Mouse (Mus musculus) lung, embryonic 14.5 days (tissue): ENCODE results near the gene Abcd3. TPM values are rescaled to one million over a fixed set of nuclear protein-coding genes. Genes with fewer than 3 reads are reported as not detected.

ENCODE experiments used
- ATAC-seq: fragments of 200-750 bp; cut with Nextera tagmentation; 2 replicates; pipeline ENCODE4 v1.8.0; 2017; ENCODE audit warnings: mild to moderate bottlenecking, moderate TSS enrichment, moderate library complexity; ENCODE audit not compliant: insufficient read depth
- DNase-seq: peaks from one replicate; pipeline ENCODE4 v3.0.0-alpha.2; 2015
- H3K27ac ChIP-seq: fragments of 300-500 bp; sonication (generic); 2 replicates; pipeline ENCODE4 v1.5.1; 2014; ENCODE audit warnings: low read depth, mild to moderate bottlenecking, moderate library complexity
- H3K27me3 ChIP-seq: fragments of 300-500 bp; sonication (generic); 2 replicates; pipeline ENCODE4 v1.6.1; 2014; ENCODE audit warnings: low read length, control low read depth; ENCODE audit not compliant: insufficient read depth
- H3K36me3 ChIP-seq: fragments of 300-500 bp; sonication (generic); 2 replicates; pipeline ENCODE4 v1.6.1; 2014; ENCODE audit warnings: control low read depth; ENCODE audit not compliant: insufficient read depth
- H3K4me1 ChIP-seq: fragments of 300-500 bp; sonication (generic); 2 replicates; pipeline ENCODE4 v1.6.1; 2014; ENCODE audit warnings: antibody characterized with exemption, control low read depth; ENCODE audit not compliant: insufficient read depth
- H3K4me2 ChIP-seq: fragments of 300-500 bp; sonication (generic); 2 replicates; pipeline ENCODE4 v1.6.1; 2014; ENCODE audit warnings: mild to moderate bottlenecking
- H3K4me3 ChIP-seq: fragments of 300-500 bp; sonication (generic); 2 replicates; pipeline ENCODE4 v1.5.1; 2014; ENCODE audit warnings: low read depth, low read length
- H3K9ac ChIP-seq: fragments of 300-500 bp; sonication (generic); 2 replicates; pipeline ENCODE4 v1.6.1; 2014
- H3K9me3 ChIP-seq: fragments of 300-500 bp; sonication (generic); 2 replicates; pipeline ENCODE4 v1.6.1; 2016; ENCODE audit warnings: low read depth, low read length, control low read depth
- CTCF ChIP-seq: IDR thresholded peaks from 2 replicates; pipeline ENCODE4 v1.5.1; 2016; ENCODE audit warnings: antibody characterized with exemption, low read depth
- WGBS: fragments of 180-500 bp; shearing (Covaris S2); extraction: QIAGEN DNeasy Blood & Tissue Kit; methylation state at CpG from one replicate; pipeline ENCODE4 v1.1.7; 2014; 5-methylcytosine and 5-hydroxymethylcytosine counted together
- polyA plus RNA-seq: library from polyadenylated mRNA; unstranded; fragments of >200 nt; fragmentation: Nextera tagmentation; extraction: Ambion mirVana; gene quantifications from 2 replicates; pipeline ENCODE4 v1.2.1, GENCODE M21; 2014

Abcd3 gene
- polyA plus RNA-seq, 1 experiment from 2014 or later: 78.0 TPM

DNA sequence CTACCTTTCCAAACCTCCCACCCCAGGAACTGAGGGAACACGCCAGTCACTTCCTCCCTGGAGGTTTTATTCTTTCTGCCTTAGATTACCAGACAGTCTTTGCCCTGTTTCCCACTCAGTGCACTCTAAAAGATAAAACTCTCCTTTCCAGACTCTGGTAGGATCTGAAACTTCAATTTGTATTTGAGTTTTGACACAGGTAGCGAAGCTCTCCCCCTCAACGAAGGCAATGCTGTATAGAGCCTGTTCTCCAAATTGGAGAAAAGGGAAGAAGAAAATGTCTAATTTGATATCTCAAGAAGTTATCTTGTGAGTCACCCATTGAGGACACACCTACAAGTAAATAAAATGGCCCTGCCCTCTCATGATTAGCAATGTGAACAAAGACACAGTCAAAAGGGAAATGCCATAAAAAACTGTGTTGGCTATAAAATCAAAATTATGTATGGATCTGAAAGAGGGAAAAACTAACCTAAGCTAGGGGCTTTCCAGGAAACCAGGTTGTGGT, 4.6 kb upstream of the Abcd3 start:
- no peaks in the 10 kb centered on the region for H3K36me3 ChIP-seq
- no peak overlapping the region for H3K4me3 ChIP-seq
- no peak for ATAC-seq
- H3K27me3 ChIP-seq: no peaks in the 10 kb centered on the region
- H3K9me3 ChIP-seq: no peaks in the 10 kb centered on the region
- no peak for DNase-seq
- 80% methylated on average over 3 of the region's 3 CpGs for WGBS
- no peak overlapping the region for H3K27ac ChIP-seq
- TF ChIP-seq CTCF: no peak
- H3K4me1 ChIP-seq: no peaks in the 10 kb centered on the region
- no peak overlapping the region for H3K4me2 ChIP-seq
- no peak overlapping the region for H3K9ac ChIP-seq

DNA sequence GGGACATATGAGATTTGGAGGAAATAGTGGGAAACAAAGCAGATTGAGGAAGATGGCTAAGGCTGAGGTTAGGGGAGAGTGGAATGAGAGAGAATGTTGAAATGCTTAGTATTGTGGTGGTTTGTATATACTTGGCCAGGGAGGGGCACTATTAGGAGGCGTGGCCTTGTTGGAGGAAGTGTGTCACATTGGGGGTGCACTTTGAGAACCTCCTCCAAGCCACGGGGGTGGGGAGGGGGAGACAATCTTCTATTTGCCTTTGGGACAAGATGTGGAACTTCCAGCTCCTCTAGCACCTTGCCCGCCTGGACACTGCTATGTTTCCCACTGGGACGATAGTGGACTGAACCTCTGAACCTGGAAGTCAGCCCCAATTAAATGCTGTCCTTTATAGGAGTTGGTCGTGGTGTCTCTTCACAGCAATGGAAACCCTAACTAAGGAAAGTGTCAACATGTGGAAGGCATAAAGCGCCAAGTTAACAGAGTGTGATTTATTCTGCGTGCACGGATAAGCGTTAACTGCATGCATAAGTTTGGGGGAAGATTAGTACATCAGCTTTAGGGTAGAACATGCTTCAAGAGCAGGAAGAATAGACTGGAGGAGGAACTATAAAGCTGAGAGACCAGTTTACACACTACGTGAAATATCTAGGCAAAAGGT, 3.8 kb upstream of the Abcd3 start:
- DNase-seq: no peak
- H3K36me3 ChIP-seq: no peaks in the 10 kb centered on the region
- no peak for ATAC-seq
- no peaks in the 10 kb centered on the region for H3K4me1 ChIP-seq
- no peaks in the 10 kb centered on the region for H3K27me3 ChIP-seq
- 73% methylated on average over 10 of the region's 10 CpGs for WGBS
- H3K9ac ChIP-seq: no peak overlapping the region
- H3K27ac ChIP-seq: no peak overlapping the region
- no peaks in the 10 kb centered on the region for H3K9me3 ChIP-seq
- H3K4me3 ChIP-seq: no peak overlapping the region
- no peak overlapping the region for H3K4me2 ChIP-seq
- TF ChIP-seq CTCF: no peak

DNA sequence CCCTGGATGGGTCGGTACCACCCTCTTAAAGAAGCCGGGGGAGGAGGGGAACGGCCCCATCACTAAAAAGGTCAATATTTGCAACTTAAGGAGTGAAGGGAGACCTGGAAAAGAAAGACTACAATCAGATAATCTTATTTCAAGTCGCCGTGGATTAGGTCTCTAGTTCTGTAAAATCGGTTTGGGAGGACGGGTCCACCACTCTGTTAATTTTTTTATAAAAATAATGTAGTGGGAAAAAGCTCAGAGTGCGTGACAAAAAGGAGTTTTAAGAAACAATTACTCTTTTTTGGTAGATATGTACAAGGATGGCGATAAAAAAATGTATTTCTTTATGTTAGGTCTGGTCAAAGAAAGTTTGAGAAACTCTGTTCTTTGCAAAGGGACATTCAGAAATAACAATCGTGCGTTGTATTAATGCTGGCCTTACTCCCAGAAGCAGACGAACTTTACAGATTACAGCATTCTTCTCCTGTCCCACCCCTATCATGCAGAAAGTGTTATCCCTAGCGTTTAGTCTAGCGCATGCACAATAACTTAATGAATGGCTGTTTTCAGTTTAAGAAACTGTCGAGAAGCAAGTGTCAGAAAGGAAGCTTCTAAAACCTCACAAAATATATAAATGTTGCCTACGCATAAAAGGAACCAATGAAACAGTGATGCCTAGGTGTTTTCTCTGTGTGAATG, 590 bp upstream of the Abcd3 start:
- 12% methylated on average over 16 of the region's 16 CpGs for WGBS
- ATAC-seq: peak; percentile 35; the same call in 1 of the 2 replicates

DNA sequence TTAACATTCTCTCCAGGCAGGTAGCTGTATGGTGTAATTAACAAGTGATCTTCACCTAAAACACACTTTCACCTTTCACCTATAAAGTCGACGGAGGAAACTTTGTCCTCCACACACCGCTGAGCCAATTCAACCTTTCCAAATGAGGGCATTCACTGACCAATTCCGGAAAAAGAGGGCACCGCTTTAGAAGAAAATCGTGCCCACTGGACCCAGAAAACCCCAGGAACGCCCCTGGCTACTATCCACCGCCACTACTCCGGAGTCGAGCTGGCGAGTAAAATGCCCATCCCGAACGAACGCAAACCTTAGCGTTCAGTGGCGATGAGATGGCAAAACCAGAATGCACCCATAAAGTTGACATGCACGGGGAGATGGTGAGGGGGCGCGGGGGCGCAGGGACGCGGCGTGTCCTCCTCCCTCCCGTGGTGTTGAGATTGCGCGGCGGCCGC, 663 bp downstream of the Abcd3 start:
- under 1% methylated on average over 23 of the region's 28 CpGs for WGBS

More for the DNA sequence above, 590 bp upstream of the Abcd3 start:
- Histone ChIP-seq H3K36me3 (no peaks in the 10 kb centered on the region), H3K9ac (peak overlapping the region; percentile 91), H3K4me2 (peak overlapping the region; percentile 74), H3K4me3 (peak overlapping the region; percentile 83), H3K9me3 (no peaks in the 10 kb centered on the region), H3K4me1 (peaks cover 3% of the 10 kb centered on the region; the same call in 1 of the 2 replicates), H3K27ac (peak overlapping the region; percentile 96), H3K27me3 (no peaks in the 10 kb centered on the region)
- DNase-seq: peak; percentile 63
- TF ChIP-seq CTCF: no peak

DNA sequence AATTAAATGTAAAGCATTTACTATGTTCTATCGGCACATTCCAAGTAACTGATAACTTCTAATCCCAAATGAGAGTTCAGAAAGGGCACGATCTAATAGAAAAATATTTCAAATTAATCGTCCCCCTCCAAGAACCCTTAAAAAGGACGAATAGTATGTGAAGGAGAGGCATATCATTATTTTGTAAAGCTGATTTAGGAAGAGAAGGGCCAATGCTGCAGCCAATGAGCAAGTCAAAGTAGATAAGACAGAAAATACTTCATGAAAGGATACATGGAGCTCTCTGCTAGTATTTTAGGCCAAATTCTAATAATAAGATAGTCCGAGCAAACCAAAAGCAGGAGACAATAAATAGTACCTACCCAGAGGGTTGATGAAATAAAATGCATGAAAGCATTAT, 1.3 kb downstream of the Abcd3 start:
- Histone ChIP-seq H3K4me2 (peak overlapping the region; percentile 74), H3K9ac (peak overlapping the region; percentile 91), H3K4me3 (peak overlapping the region; percentile 83), H3K36me3 (no peaks in the 10 kb centered on the region), H3K4me1 (peaks cover 3% of the 10 kb centered on the region; the same call in 1 of the 2 replicates), H3K27ac (0 out of 2 replicates have a peak overlapping the region, but pooled peaks have one; percentile 96), H3K9me3 (no peaks in the 10 kb centered on the region), H3K27me3 (no peaks in the 10 kb centered on the region)
- TF ChIP-seq CTCF: no peak
- DNase-seq (no peak), ATAC-seq (no peak)
- WGBS: 56% methylated on average over 5 of the region's 5 CpGs

More for the DNA sequence above, 663 bp downstream of the Abcd3 start:
- peak; percentile 56 for DNase-seq
- TF ChIP-seq CTCF: no peak
- Histone ChIP-seq H3K36me3 (no peaks in the 10 kb centered on the region), H3K4me2 (peak overlapping the region; percentile 74), H3K27ac (peak overlapping the region; percentile 96), H3K4me3 (peak overlapping the region; percentile 83), H3K27me3 (no peaks in the 10 kb centered on the region), H3K4me1 (peaks cover 3% of the 10 kb centered on the region; the same call in 1 of the 2 replicates), H3K9me3 (no peaks in the 10 kb centered on the region), H3K9ac (peak overlapping the region; percentile 91)
- no peak for ATAC-seq

DNA sequence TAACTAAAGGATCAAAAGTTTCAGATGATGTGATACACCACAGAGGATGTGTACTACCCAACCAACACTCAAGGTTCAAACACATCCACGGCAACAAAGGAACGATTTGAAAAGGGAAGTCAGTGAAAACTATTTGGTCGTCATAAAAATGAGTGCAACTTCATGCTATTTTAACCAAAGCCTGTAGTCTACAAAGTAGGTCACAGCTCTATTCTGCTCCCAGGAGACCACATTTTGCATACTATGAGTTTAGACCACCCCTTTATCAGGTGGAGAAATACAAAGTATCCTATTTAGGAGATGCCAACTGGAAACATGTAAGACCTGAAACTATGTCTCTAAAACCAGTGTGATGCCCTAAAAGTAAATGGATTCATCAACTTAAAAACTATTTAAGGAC, 6.9 kb downstream of the Abcd3 start:
- TF ChIP-seq CTCF: no peak
- 87% methylated on average over 3 of the region's 3 CpGs for WGBS
- Histone ChIP-seq H3K4me3 (no peak overlapping the region), H3K4me2 (no peak overlapping the region), H3K4me1 (peaks cover 3% of the 10 kb centered on the region; the same call in 1 of the 2 replicates), H3K36me3 (peaks cover 6% of the 10 kb centered on the region; the same call in 1 of the 2 replicates), H3K27me3 (no peaks in the 10 kb centered on the region), H3K9me3 (no peaks in the 10 kb centered on the region), H3K27ac (no peak overlapping the region), H3K9ac (no peak overlapping the region)
- ATAC-seq: no peak
- DNase-seq: no peak

DNA sequence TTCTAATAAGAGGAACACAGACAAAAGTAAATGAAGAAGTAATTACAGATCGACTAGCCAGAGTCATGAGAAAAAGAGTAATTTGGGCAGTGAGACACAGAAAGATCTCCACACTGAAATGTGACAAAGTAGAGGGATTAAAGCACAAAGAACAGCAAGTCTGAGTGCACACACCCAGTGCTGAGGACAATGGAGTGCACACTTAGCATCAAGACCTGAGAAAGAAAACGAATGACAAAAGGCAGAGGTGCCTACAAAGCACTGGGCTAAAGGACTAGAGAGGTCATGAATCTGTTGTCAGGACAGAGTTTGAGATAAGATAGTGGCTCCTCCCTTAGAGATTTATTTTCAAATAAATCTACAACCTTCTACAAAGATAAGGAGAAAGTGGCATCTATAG, 20.9 kb downstream of the Abcd3 start:
- no peak for ATAC-seq
- WGBS: 54% methylated on average over 2 of the region's 2 CpGs

More for the DNA sequence above, 20.9 kb downstream of the Abcd3 start:
- H3K4me2 ChIP-seq: no peak overlapping the region
- no peak overlapping the region for H3K4me3 ChIP-seq
- H3K36me3 ChIP-seq: peaks cover 12% of the 10 kb centered on the region; the same call in 1 of the 2 replicates
- H3K27ac ChIP-seq: no peak overlapping the region
- no peak for TF ChIP-seq CTCF
- no peak for DNase-seq
- no peaks in the 10 kb centered on the region for H3K9me3 ChIP-seq
- no peaks in the 10 kb centered on the region for H3K4me1 ChIP-seq
- H3K9ac ChIP-seq: no peak overlapping the region
- no peaks in the 10 kb centered on the region for H3K27me3 ChIP-seq
